Mouse (Mus musculus) intestine, embryonic 14.5 days (tissue): ENCODE results near the gene Tpsb2. TPM values are rescaled to one million over a fixed set of nuclear protein-coding genes. Genes with fewer than 3 reads are reported as not detected.
A peak's percentile ranks its signal among the peaks of the same experiment; 100 is the strongest.

ENCODE experiments used
- ATAC-seq: fragments of 200-750 bp; cut with Nextera tagmentation; replicated peaks from 2 replicates; pipeline ENCODE4 v1.8.0; 2017; ENCODE audit warnings: low read depth, moderate number of reproducible peaks, moderate TSS enrichment, moderate library complexity; ENCODE audit not compliant: low FRiP score, low TSS enrichment
- DNase-seq: peaks from one replicate; pipeline ENCODE4 v3.0.0-alpha.2; 2018; ENCODE audit warnings: low spot score
- H3K27ac ChIP-seq: fragments of 300-500 bp; sonication (generic); 2 replicates; pipeline ENCODE4 v1.5.1; 2014; ENCODE audit warnings: low read depth, mild to moderate bottlenecking, control low read depth
- H3K27me3 ChIP-seq: fragments of 300-500 bp; sonication (generic); replicated peaks from 2 replicates; pipeline ENCODE4 v1.6.1; 2014; ENCODE audit warnings: low read length, control low read depth; ENCODE audit not compliant: control insufficient read depth, insufficient read depth
- H3K36me3 ChIP-seq: fragments of 300-500 bp; sonication (generic); 2 replicates; pipeline ENCODE4 v1.6.1; 2014; ENCODE audit warnings: low read length, control low read depth; ENCODE audit not compliant: control insufficient read depth, insufficient read depth
- H3K4me1 ChIP-seq: fragments of 300-500 bp; sonication (generic); replicated peaks from 2 replicates; pipeline ENCODE4 v1.6.1; 2014; ENCODE audit warnings: low read length, control low read depth, mixed read lengths; ENCODE audit not compliant: control insufficient read depth, insufficient read depth
- H3K4me2 ChIP-seq: fragments of 300-500 bp; sonication (generic); 2 replicates; pipeline ENCODE4 v1.6.1; 2014; ENCODE audit warnings: low read length
- H3K4me3 ChIP-seq: fragments of 300-500 bp; sonication (generic); 2 replicates; pipeline ENCODE4 v1.5.1; 2014; ENCODE audit warnings: low read depth, low read length, control low read depth, mixed read lengths
- H3K9ac ChIP-seq: fragments of 300-500 bp; sonication (generic); 2 replicates; pipeline ENCODE4 v1.6.1; 2014; ENCODE audit warnings: mild to moderate bottlenecking, low read length
- H3K9me3 ChIP-seq: fragments of 300-500 bp; sonication (generic); 2 replicates; pipeline ENCODE4 v1.6.1; 2016; ENCODE audit warnings: low read length, control low read depth; ENCODE audit not compliant: control insufficient read depth
- WGBS: fragments of 180-500 bp; shearing (Covaris S2); extraction: QIAGEN DNeasy Blood & Tissue Kit; methylation state at CpG from one replicate; pipeline ENCODE4 v1.1.7; 2014; 5-methylcytosine and 5-hydroxymethylcytosine counted together
- polyA plus RNA-seq: library from polyadenylated mRNA; unstranded; fragments of >200 nt; fragmentation: Nextera tagmentation; extraction: Ambion mirVana; gene quantifications from 2 replicates; pipeline ENCODE4 v1.2.1, GENCODE M21; 2014

Gene Tpsb2
- polyA plus RNA-seq, 1 experiment from 2014 or later = 0.66 TPM

GRCm38 (mm10) chr17:25345462-25345861, 20.6 kb upstream of the Tpsb2 start, which contains the start of gene Tpsab1:
TSS of gene Tpsab1 (minus strand) at chr17:25345562.
- 88% methylated on average over 4 of the region's 4 CpGs for WGBS
- Histone ChIP-seq H3K36me3 (no peaks in the 10 kb centered on the region), H3K27me3 (no peaks in the 10 kb centered on the region), H3K27ac (no peak within 1 kb of the TSS), H3K4me3 (no peak within 1 kb of the TSS), H3K4me1 (no peaks in the 10 kb centered on the region), H3K9me3 (no peaks in the 10 kb centered on the region), H3K9ac (no peak within 1 kb of the TSS), H3K4me2 (no peak within 1 kb of the TSS)
- ATAC-seq (no peak), DNase-seq (no peak)

GRCm38 (mm10) chr17:25361291-25361690, 4.8 kb upstream of the Tpsb2 start:
- ATAC-seq (no peak), DNase-seq (no peak)
- H3K4me3 ChIP-seq = no peak overlapping the region
- no peak overlapping the region for H3K4me2 ChIP-seq
- H3K4me1 ChIP-seq = no peaks in the 10 kb centered on the region
- no peak overlapping the region for H3K9ac ChIP-seq
- H3K27me3 ChIP-seq = no peaks in the 10 kb centered on the region
- 69% methylated on average over 2 of the region's 2 CpGs for WGBS
- no peaks in the 10 kb centered on the region for H3K36me3 ChIP-seq
- H3K27ac ChIP-seq = no peak overlapping the region
- H3K9me3 ChIP-seq = no peaks in the 10 kb centered on the region

GRCm38 (mm10) chr17:25363726-25364125, 2.4 kb upstream of the Tpsb2 start:
- no peak overlapping the region for H3K9ac ChIP-seq
- no peaks in the 10 kb centered on the region for H3K9me3 ChIP-seq
- H3K36me3 ChIP-seq = no peaks in the 10 kb centered on the region
- no peaks in the 10 kb centered on the region for H3K4me1 ChIP-seq
- ATAC-seq (no peak), DNase-seq (peak; percentile 69)
- no peaks in the 10 kb centered on the region for H3K27me3 ChIP-seq
- WGBS = 7% methylated on average over 1 of the region's 1 CpGs
- no peak overlapping the region for H3K4me3 ChIP-seq
- no peak overlapping the region for H3K4me2 ChIP-seq
- no peak overlapping the region for H3K27ac ChIP-seq

GRCm38 (mm10) chr17:25368973-25369372, 2.9 kb downstream of the Tpsb2 start, which contains the start of gene Tpsg1:
TSS of gene Tpsg1 (plus strand) at chr17:25369273.
- DNase-seq (no peak), ATAC-seq (no peak)
- H3K36me3 ChIP-seq = no peaks in the 10 kb centered on the region
- H3K4me2 ChIP-seq = no peak within 1 kb of the TSS
- no peak within 1 kb of the TSS for H3K4me3 ChIP-seq
- H3K9ac ChIP-seq = no peak within 1 kb of the TSS
- no peaks in the 10 kb centered on the region for H3K4me1 ChIP-seq
- H3K9me3 ChIP-seq = no peaks in the 10 kb centered on the region
- no peak within 1 kb of the TSS for H3K27ac ChIP-seq
- no peaks in the 10 kb centered on the region for H3K27me3 ChIP-seq
- 74% methylated on average over 3 of the region's 3 CpGs for WGBS

GRCm38 (mm10) chr17:25372491-25372890, 6.4 kb downstream of the Tpsb2 start:
- H3K9ac ChIP-seq = no peak overlapping the region
- H3K4me1 ChIP-seq = no peaks in the 10 kb centered on the region
- no peaks in the 10 kb centered on the region for H3K9me3 ChIP-seq
- peak; percentile 80 for ATAC-seq
- no peak overlapping the region for H3K27ac ChIP-seq
- peaks cover 10% of the 10 kb centered on the region for H3K36me3 ChIP-seq
- DNase-seq = no peak
- H3K4me3 ChIP-seq = no peak overlapping the region
- H3K4me2 ChIP-seq = no peak overlapping the region
- 61% methylated on average over 8 of the region's 8 CpGs for WGBS
- H3K27me3 ChIP-seq = no peaks in the 10 kb centered on the region

GRCm38 (mm10) chr17:25374011-25374410, 7.9 kb downstream of the Tpsb2 start:
- Histone ChIP-seq H3K4me3 (no peak overlapping the region), H3K4me1 (no peaks in the 10 kb centered on the region), H3K4me2 (no peak overlapping the region), H3K36me3 (peaks cover 16% of the 10 kb centered on the region), H3K27me3 (no peaks in the 10 kb centered on the region), H3K27ac (no peak overlapping the region), H3K9me3 (no peaks in the 10 kb centered on the region), H3K9ac (no peak overlapping the region)
- DNase-seq = peak; percentile 60
- WGBS = 40% methylated on average over 9 of the region's 9 CpGs
- no peak for ATAC-seq

GRCm38 (mm10) chr17:25394526-25394925, 28.4 kb downstream of the Tpsb2 start:
- no peak overlapping the region for H3K4me3 ChIP-seq
- no peaks in the 10 kb centered on the region for H3K27me3 ChIP-seq
- ATAC-seq (no peak), DNase-seq (no peak)
- peaks cover 37% of the 10 kb centered on the region for H3K36me3 ChIP-seq
- WGBS = 82% methylated on average over 4 of the region's 4 CpGs
- H3K9me3 ChIP-seq = no peaks in the 10 kb centered on the region
- no peak overlapping the region for H3K9ac ChIP-seq
- H3K4me2 ChIP-seq = no peak overlapping the region
- H3K27ac ChIP-seq = no peak overlapping the region
- no peaks in the 10 kb centered on the region for H3K4me1 ChIP-seq

- 36% methylated on average over 14 of the region's 14 CpGs for WGBS
- Histone ChIP-seq H3K4me2 (no peak overlapping the region), H3K9me3 (no peaks in the 10 kb centered on the region), H3K27me3 (no peaks in the 10 kb centered on the region), H3K36me3 (peaks cover 20% of the 10 kb centered on the region), H3K27ac (no peak overlapping the region), H3K4me3 (no peak overlapping the region), H3K9ac (no peak overlapping the region), H3K4me1 (no peaks in the 10 kb centered on the region)
- DNase-seq = peak; percentile 93
- peak; percentile 59 for ATAC-seq
Observed at GRCm38 (mm10) chr17:25397804-25398519, 31.9 kb downstream of the Tpsb2 start.

- Histone ChIP-seq H3K4me1 (no peaks in the 10 kb centered on the region), H3K27me3 (no peaks in the 10 kb centered on the region), H3K4me2 (no peak overlapping the region), H3K4me3 (no peak overlapping the region), H3K9ac (no peak overlapping the region), H3K36me3 (peaks cover 15% of the 10 kb centered on the region; the same call in 1 of the 2 replicates), H3K27ac (no peak overlapping the region), H3K9me3 (no peaks in the 10 kb centered on the region)
- DNase-seq (no peak), ATAC-seq (0 out of 2 replicates have a peak, but pooled peaks have one; percentile 13)
- 63% methylated on average over 13 of the region's 13 CpGs for WGBS
Observed at GRCm38 (mm10) chr17:25398520-25398838, 32.4 kb downstream of the Tpsb2 start.
